Mouse (Mus musculus) G1E (cell line): ENCODE measurements around the gene Fopnl.

Experiments
- CTCF ChIP-seq: IDR thresholded peaks from 2 replicates; pipeline ENCODE4 v1.5.1; 2012; ENCODE audit warnings: low read depth, low read length, inconsistent platforms, mixed read lengths
- GATA1 ChIP-seq: IDR thresholded peaks from 2 replicates; pipeline ENCODE4 v1.6.1; 2012; ENCODE audit warnings: borderline replicate concordance, low read length, inconsistent platforms, mixed read lengths
- TAL1 ChIP-seq: conservative IDR thresholded peaks from 2 replicates; pipeline ENCODE4 v1.6.1; 2012; ENCODE audit warnings: low read depth, low read length, inconsistent platforms, mixed read lengths

GRCm38 (mm10) chr16:14297746-14298145 lies 19.5 kb downstream of the Fopnl start:
- TF ChIP-seq CTCF: no peak
- no peak for TF ChIP-seq GATA1
- no peak for TF ChIP-seq TAL1
